Mouse (Mus musculus): ENCODE measurements around the gene Nt5c2.

DNA sequence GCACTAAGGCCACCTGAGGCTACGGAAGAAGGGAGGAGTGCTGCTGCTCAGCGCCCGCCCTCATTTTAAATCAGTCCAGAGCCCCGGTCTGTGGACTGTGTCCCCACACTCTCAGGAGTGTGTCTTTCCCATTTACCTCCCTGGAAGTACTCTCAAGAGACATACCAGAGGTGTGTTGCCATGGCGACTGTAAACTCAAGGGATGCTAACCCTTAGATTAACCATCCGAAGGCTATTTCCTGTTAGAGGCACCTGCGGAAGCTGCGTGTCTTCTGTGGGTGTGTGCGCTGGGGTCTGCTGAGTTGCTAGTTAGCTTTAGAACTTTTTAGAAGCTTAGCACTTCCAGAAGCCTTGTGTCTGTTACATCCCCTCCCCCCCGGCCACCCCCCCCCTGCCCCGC, 145.9 kb downstream of the Nt5c2 start:
- no peak for TF ChIP-seq CTCF (IDR thresholded peaks at IDR 0.05; ENCODE audit: extremely low read depth, insufficient read depth, insufficient read length, insufficient replicate concordance)
- TF ChIP-seq POLR2A (IDR thresholded peaks at IDR 0.05; ENCODE audit: low read depth, low read length) = no peak

Measured in spleen, adult 2 months (tissue).